Mouse (Mus musculus): ENCODE data around the gene Emsy. TPM values are rescaled to one million over a fixed set of nuclear protein-coding genes. Genes with fewer than 3 reads are reported as not detected.

The Emsy gene
- polyA plus RNA-seq, 1 experiment from 2014 or later: 5.0 TPM

- TF ChIP-seq EP300 (optimal IDR thresholded peaks at IDR 0.05) (no peak), CTCF (IDR thresholded peaks at IDR 0.05; ENCODE audit: low read depth) (no peak)
- no peak for DNase-seq (ENCODE audit: low spot score)
- Histone ChIP-seq H3K36me3 (ENCODE audit: control insufficient read depth, insufficient read depth, low read length) (0 out of 2 replicates have a peak, but pooled peaks cover 3% of the 10 kb centered on the region), H3K4me3 (ENCODE audit: low read depth, low read length) (no peak overlapping the region), H3K4me1 (replicated peaks; ENCODE audit: control insufficient read depth, insufficient read depth) (no peaks in the 10 kb centered on the region), H3K27me3 (ENCODE audit: control insufficient read depth, insufficient read depth, low read length) (no peaks in the 10 kb centered on the region), H3K9ac (ENCODE audit: low read length) (no peak overlapping the region), H3K4me2 (replicated peaks; ENCODE audit: low read depth) (no peak overlapping the region), H3K27ac (replicated peaks) (no peak overlapping the region), H3K9me3 (ENCODE audit: control insufficient read depth, low read length) (no peaks in the 10 kb centered on the region)
- ATAC-seq (ENCODE audit: low FRiP score, low TSS enrichment): no peak
- 80% methylated on average over 4 of the region's 4 CpGs for WGBS
Observed at GRCm38 (mm10) chr7:98601715-98602114, 54.9 kb downstream of the Emsy start.

GRCm38 (mm10) chr7:98597402-98597801 lies 59.2 kb downstream of the Emsy start:
- H3K9me3 ChIP-seq (ENCODE audit: control insufficient read depth, low read length): no peaks in the 10 kb centered on the region
- H3K4me2 ChIP-seq (replicated peaks; ENCODE audit: low read depth): no peak overlapping the region
- 80% methylated on average over 8 of the region's 8 CpGs for WGBS
- no peak overlapping the region for H3K9ac ChIP-seq (ENCODE audit: low read length)
- no peaks in the 10 kb centered on the region for H3K27me3 ChIP-seq (ENCODE audit: control insufficient read depth, insufficient read depth, low read length)
- DNase-seq (ENCODE audit: low spot score) (no peak), ATAC-seq (ENCODE audit: low FRiP score, low TSS enrichment) (no peak)
- H3K4me3 ChIP-seq (ENCODE audit: low read depth, low read length): no peak overlapping the region
- TF ChIP-seq CTCF (IDR thresholded peaks at IDR 0.05; ENCODE audit: low read depth) (no peak), EP300 (optimal IDR thresholded peaks at IDR 0.05) (no peak)
- peaks cover 12% of the 10 kb centered on the region for H3K36me3 ChIP-seq (ENCODE audit: control insufficient read depth, insufficient read depth, low read length)
- no peaks in the 10 kb centered on the region for H3K4me1 ChIP-seq (replicated peaks; ENCODE audit: control insufficient read depth, insufficient read depth)
- no peak overlapping the region for H3K27ac ChIP-seq (replicated peaks)

GRCm38 (mm10) chr7:98594731-98595130 lies 61.9 kb downstream of the Emsy start:
- ATAC-seq (ENCODE audit: low FRiP score, low TSS enrichment) (no peak), DNase-seq (ENCODE audit: low spot score) (no peak)
- Histone ChIP-seq H3K27me3 (ENCODE audit: control insufficient read depth, insufficient read depth, low read length) (no peaks in the 10 kb centered on the region), H3K4me1 (replicated peaks; ENCODE audit: control insufficient read depth, insufficient read depth) (no peaks in the 10 kb centered on the region), H3K36me3 (ENCODE audit: control insufficient read depth, insufficient read depth, low read length) (peaks cover 15% of the 10 kb centered on the region), H3K9ac (ENCODE audit: low read length) (no peak overlapping the region), H3K4me3 (ENCODE audit: low read depth, low read length) (no peak overlapping the region), H3K4me2 (replicated peaks; ENCODE audit: low read depth) (no peak overlapping the region), H3K27ac (replicated peaks) (no peak overlapping the region), H3K9me3 (ENCODE audit: control insufficient read depth, low read length) (no peaks in the 10 kb centered on the region)
- no peak for TF ChIP-seq CTCF (IDR thresholded peaks at IDR 0.05; ENCODE audit: low read depth)
- no peak for TF ChIP-seq EP300 (optimal IDR thresholded peaks at IDR 0.05)
- WGBS: 97% methylated on average over 4 of the region's 4 CpGs

GRCm38 (mm10) chr7:98593276-98593675 lies 63.3 kb downstream of the Emsy start:
- Histone ChIP-seq H3K27ac (replicated peaks) (no peak overlapping the region), H3K36me3 (ENCODE audit: control insufficient read depth, insufficient read depth, low read length) (peaks cover 15% of the 10 kb centered on the region), H3K4me1 (replicated peaks; ENCODE audit: control insufficient read depth, insufficient read depth) (no peaks in the 10 kb centered on the region), H3K27me3 (ENCODE audit: control insufficient read depth, insufficient read depth, low read length) (no peaks in the 10 kb centered on the region), H3K4me2 (replicated peaks; ENCODE audit: low read depth) (no peak overlapping the region), H3K9me3 (ENCODE audit: control insufficient read depth, low read length) (no peaks in the 10 kb centered on the region), H3K9ac (ENCODE audit: low read length) (no peak overlapping the region), H3K4me3 (ENCODE audit: low read depth, low read length) (no peak overlapping the region)
- TF ChIP-seq EP300 (optimal IDR thresholded peaks at IDR 0.05) (no peak), CTCF (IDR thresholded peaks at IDR 0.05; ENCODE audit: low read depth) (no peak)
- 88% methylated on average over 6 of the region's 6 CpGs for WGBS
- DNase-seq (ENCODE audit: low spot score): no peak
- ATAC-seq (ENCODE audit: low FRiP score, low TSS enrichment): no peak

GRCm38 (mm10) chr7:98589028-98589427 lies 67.6 kb downstream of the Emsy start:
- no peaks in the 10 kb centered on the region for H3K4me1 ChIP-seq (replicated peaks; ENCODE audit: control insufficient read depth, insufficient read depth)
- H3K9me3 ChIP-seq (ENCODE audit: control insufficient read depth, low read length): no peaks in the 10 kb centered on the region
- H3K36me3 ChIP-seq (ENCODE audit: control insufficient read depth, insufficient read depth, low read length): peaks cover 2% of the 10 kb centered on the region; the same call in 1 of the 2 replicates
- no peak overlapping the region for H3K4me2 ChIP-seq (replicated peaks; ENCODE audit: low read depth)
- H3K27ac ChIP-seq (replicated peaks): no peak overlapping the region
- 62% methylated on average over 3 of the region's 3 CpGs for WGBS
- H3K27me3 ChIP-seq (ENCODE audit: control insufficient read depth, insufficient read depth, low read length): no peaks in the 10 kb centered on the region
- TF ChIP-seq EP300 (optimal IDR thresholded peaks at IDR 0.05): no peak
- TF ChIP-seq CTCF (IDR thresholded peaks at IDR 0.05; ENCODE audit: low read depth): peak; percentile 71
- ATAC-seq (ENCODE audit: low FRiP score, low TSS enrichment) (no peak), DNase-seq (ENCODE audit: low spot score) (no peak)
- H3K4me3 ChIP-seq (ENCODE audit: low read depth, low read length): no peak overlapping the region
- no peak overlapping the region for H3K9ac ChIP-seq (ENCODE audit: low read length)

- H3K27ac ChIP-seq (replicated peaks): no peak overlapping the region
- no peaks in the 10 kb centered on the region for H3K9me3 ChIP-seq (ENCODE audit: control insufficient read depth, low read length)
- H3K36me3 ChIP-seq (ENCODE audit: control insufficient read depth, insufficient read depth, low read length): peaks cover 2% of the 10 kb centered on the region; the same call in 1 of the 2 replicates
- H3K4me3 ChIP-seq (ENCODE audit: low read depth, low read length): no peak overlapping the region
- no peak for DNase-seq (ENCODE audit: low spot score)
- no peak overlapping the region for H3K9ac ChIP-seq (ENCODE audit: low read length)
- TF ChIP-seq EP300 (optimal IDR thresholded peaks at IDR 0.05): no peak
- no peak for TF ChIP-seq CTCF (IDR thresholded peaks at IDR 0.05; ENCODE audit: low read depth)
- no peaks in the 10 kb centered on the region for H3K4me1 ChIP-seq (replicated peaks; ENCODE audit: control insufficient read depth, insufficient read depth)
- no peaks in the 10 kb centered on the region for H3K27me3 ChIP-seq (ENCODE audit: control insufficient read depth, insufficient read depth, low read length)
- H3K4me2 ChIP-seq (replicated peaks; ENCODE audit: low read depth): no peak overlapping the region
- WGBS: 62% methylated on average over 3 of the region's 3 CpGs
- no peak for ATAC-seq (ENCODE audit: low FRiP score, low TSS enrichment)
Observed at GRCm38 (mm10) chr7:98586313-98586712, 70.3 kb downstream of the Emsy start.

Measured in stomach, postnatal 0 days (tissue).